Mouse (Mus musculus) stomach, embryonic 14.5 days (tissue): ENCODE results near the gene Hif3a. TPM values are rescaled to one million over a fixed set of nuclear protein-coding genes. Genes with fewer than 3 reads are reported as not detected.

Source experiments
- ATAC-seq: fragments of 200-750 bp; cut with Nextera tagmentation; 2 replicates; pipeline ENCODE4 v1.8.0; 2017; ENCODE audit warnings: low read depth, moderate TSS enrichment; ENCODE audit not compliant: insufficient number of reproducible peaks, insufficient read depth, low FRiP score
- H3K27ac ChIP-seq: fragments of 300-500 bp; sonication (generic); 2 replicates; pipeline ENCODE4 v1.5.1; 2014; ENCODE audit warnings: mild to moderate bottlenecking, low read length, moderate library complexity, mixed read lengths
- H3K27me3 ChIP-seq: fragments of 300-500 bp; sonication (generic); 2 replicates; pipeline ENCODE4 v1.6.1; 2014; ENCODE audit warnings: low read length, control low read depth, mixed read lengths; ENCODE audit not compliant: control insufficient read depth, insufficient read depth
- H3K36me3 ChIP-seq: fragments of 300-500 bp; sonication (generic); 2 replicates; pipeline ENCODE4 v1.6.1; 2014; ENCODE audit warnings: mild to moderate bottlenecking, control low read depth, low read length, moderate library complexity, mixed read lengths; ENCODE audit not compliant: control insufficient read depth, insufficient read depth
- H3K4me1 ChIP-seq: fragments of 300-500 bp; sonication (generic); 2 replicates; pipeline ENCODE4 v1.6.1; 2014; ENCODE audit warnings: low read length, control low read depth, mixed read lengths; ENCODE audit not compliant: control insufficient read depth, insufficient read depth
- H3K4me2 ChIP-seq: fragments of 300-500 bp; sonication (generic); replicated peaks from 2 replicates; pipeline ENCODE4 v1.6.1; 2014; ENCODE audit warnings: low read depth, low read length, control low read depth
- H3K4me3 ChIP-seq: fragments of 300-500 bp; sonication (generic); 2 replicates; pipeline ENCODE4 v1.5.1; 2014; ENCODE audit warnings: low read depth, low read length, control low read depth
- H3K9ac ChIP-seq: fragments of 300-500 bp; sonication (generic); replicated peaks from 2 replicates; pipeline ENCODE4 v1.6.1; 2014; ENCODE audit warnings: low read depth, mild to moderate bottlenecking, control low read depth, low read length, moderate library complexity, mixed read lengths
- H3K9me3 ChIP-seq: fragments of 300-500 bp; sonication (generic); 2 replicates; pipeline ENCODE4 v1.6.1; 2016; ENCODE audit warnings: low read depth, low read length, control low read depth; ENCODE audit not compliant: control insufficient read depth
- WGBS: fragments of 180-500 bp; shearing (Covaris S2); extraction: QIAGEN DNeasy Blood & Tissue Kit; methylation state at CpG from one replicate; pipeline ENCODE4 v1.1.7; 2014; 5-methylcytosine and 5-hydroxymethylcytosine counted together
- polyA plus RNA-seq: library from polyadenylated mRNA; unstranded; fragments of >200 nt; fragmentation: Nextera tagmentation; extraction: Ambion mirVana; gene quantifications from 2 replicates; pipeline ENCODE4 v1.2.1, GENCODE M21; 2014

Hif3a gene
- polyA plus RNA-seq, 1 experiment from 2014 or later: 46.0 TPM

GRCm38 (mm10) chr7:17024141-17024540 lies 38.1 kb downstream of the Hif3a start:
- Histone ChIP-seq H3K27ac (peak overlapping the region; percentile 71; the same call in 1 of the 2 replicates), H3K4me2 (no peak overlapping the region), H3K27me3 (no peaks in the 10 kb centered on the region), H3K9me3 (no peaks in the 10 kb centered on the region), H3K9ac (no peak overlapping the region), H3K4me1 (peaks cover 20% of the 10 kb centered on the region), H3K4me3 (no peak overlapping the region), H3K36me3 (peaks cover 30% of the 10 kb centered on the region)
- 90% methylated on average over 6 of the region's 6 CpGs for WGBS
- ATAC-seq: no peak

DNA sequence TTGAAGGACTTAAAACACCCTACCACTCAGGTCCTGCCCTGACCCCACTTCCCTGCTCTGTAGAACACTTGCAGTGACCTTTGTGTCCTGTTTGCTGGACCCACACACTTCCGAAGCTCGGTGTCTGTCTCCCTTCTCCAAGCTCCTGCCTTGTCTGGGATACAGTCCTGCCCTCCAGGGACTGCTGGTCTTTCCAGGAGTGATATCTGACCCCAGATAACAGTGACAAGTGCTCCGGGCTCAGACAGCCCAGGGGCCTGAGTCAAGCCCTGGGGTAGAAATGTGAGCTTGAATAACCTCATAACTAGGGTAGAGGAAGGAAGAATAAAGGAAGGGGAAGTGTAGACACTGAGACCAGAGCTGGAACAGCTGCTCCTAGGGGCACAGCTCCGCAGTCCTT lies 38.5 kb downstream of the Hif3a start:
- H3K27me3 ChIP-seq: no peaks in the 10 kb centered on the region
- no peak overlapping the region for H3K9ac ChIP-seq
- no peaks in the 10 kb centered on the region for H3K9me3 ChIP-seq
- H3K4me2 ChIP-seq: no peak overlapping the region
- peaks cover 34% of the 10 kb centered on the region for H3K36me3 ChIP-seq
- H3K27ac ChIP-seq: no peak overlapping the region; the same call in 1 of the 2 replicates
- 74% methylated on average over 4 of the region's 4 CpGs for WGBS
- H3K4me3 ChIP-seq: no peak overlapping the region
- peaks cover 20% of the 10 kb centered on the region for H3K4me1 ChIP-seq
- ATAC-seq: no peak

GRCm38 (mm10) chr7:17022176-17022575 lies 40.1 kb downstream of the Hif3a start:
- H3K9me3 ChIP-seq: no peaks in the 10 kb centered on the region
- no peak overlapping the region for H3K9ac ChIP-seq
- no peak overlapping the region for H3K27ac ChIP-seq
- peaks cover 34% of the 10 kb centered on the region for H3K36me3 ChIP-seq
- ATAC-seq: no peak
- WGBS: 96% methylated on average over 15 of the region's 15 CpGs
- H3K27me3 ChIP-seq: no peaks in the 10 kb centered on the region
- H3K4me3 ChIP-seq: no peak overlapping the region
- peaks cover 24% of the 10 kb centered on the region for H3K4me1 ChIP-seq
- no peak overlapping the region for H3K4me2 ChIP-seq

DNA sequence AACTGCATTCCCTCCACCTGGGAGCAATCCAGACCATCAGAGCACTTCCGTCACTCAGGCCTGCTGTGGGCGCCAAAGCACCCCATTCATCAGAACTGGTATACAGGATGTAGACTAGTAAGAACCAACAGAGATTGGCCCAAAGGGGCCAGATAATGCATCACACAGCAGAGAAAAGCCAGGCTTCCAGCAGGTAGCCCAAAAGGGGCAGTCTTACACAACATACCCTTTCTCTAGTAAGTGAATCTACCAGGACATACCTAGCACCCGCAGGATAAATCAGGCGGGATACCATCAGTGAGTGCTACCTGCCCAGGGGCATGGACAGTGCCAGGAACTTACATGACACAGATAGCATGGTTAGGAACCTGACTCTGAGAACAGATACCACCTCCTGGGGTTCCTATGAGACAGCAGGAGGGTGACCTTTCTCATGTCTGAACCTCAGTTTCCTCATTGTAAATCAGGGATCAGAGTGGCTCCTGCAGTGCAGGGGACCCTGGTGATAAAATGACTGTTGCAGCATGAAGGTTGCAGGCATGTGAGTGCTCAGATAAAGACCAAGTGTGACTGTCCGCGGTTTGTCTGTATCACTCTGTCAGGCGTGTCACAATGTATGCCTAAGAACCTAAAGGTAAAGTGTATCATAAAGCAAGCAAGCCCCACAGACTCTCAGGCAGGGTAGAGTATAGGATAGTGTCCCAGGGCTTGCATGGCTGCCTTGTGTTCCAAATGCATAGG lies 42.6 kb downstream of the Hif3a start:
- Histone ChIP-seq H3K4me3 (no peak overlapping the region), H3K4me2 (no peak overlapping the region), H3K9me3 (no peaks in the 10 kb centered on the region), H3K36me3 (peaks cover 45% of the 10 kb centered on the region), H3K27me3 (no peaks in the 10 kb centered on the region), H3K4me1 (peaks cover 4% of the 10 kb centered on the region; the same call in 1 of the 2 replicates), H3K27ac (no peak overlapping the region), H3K9ac (no peak overlapping the region)
- 84% methylated on average over 7 of the region's 7 CpGs for WGBS
- ATAC-seq: no peak

DNA sequence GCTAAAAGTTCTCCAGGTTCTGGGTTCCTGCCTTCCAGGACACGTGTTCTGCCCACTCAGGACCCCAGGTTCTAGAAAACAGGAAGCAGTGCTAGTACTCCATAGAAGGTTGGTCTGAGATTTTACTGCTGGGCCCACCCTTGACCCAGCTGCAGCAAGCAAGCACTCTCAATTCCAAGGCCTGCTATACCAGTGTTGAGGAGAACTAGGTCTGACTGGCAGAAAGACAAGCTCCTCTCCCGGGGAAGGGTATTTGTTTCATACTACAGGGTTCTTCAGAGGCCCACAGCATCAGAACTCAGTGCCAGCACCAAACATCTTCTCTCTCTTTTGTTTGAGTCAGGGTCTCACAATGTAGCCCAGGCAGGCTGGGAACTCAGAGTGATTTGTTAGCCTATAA lies 44.3 kb downstream of the Hif3a start:
- H3K4me2 ChIP-seq: no peak overlapping the region
- ATAC-seq: no peak
- no peaks in the 10 kb centered on the region for H3K9me3 ChIP-seq
- H3K4me1 ChIP-seq: peaks cover 4% of the 10 kb centered on the region; the same call in 1 of the 2 replicates
- peak overlapping the region; percentile 77; the same call in 1 of the 2 replicates for H3K27ac ChIP-seq
- WGBS: 84% methylated on average over 2 of the region's 2 CpGs
- no peaks in the 10 kb centered on the region for H3K27me3 ChIP-seq
- peaks cover 57% of the 10 kb centered on the region for H3K36me3 ChIP-seq
- H3K4me3 ChIP-seq: no peak overlapping the region
- no peak overlapping the region for H3K9ac ChIP-seq

GRCm38 (mm10) chr7:17017036-17017435 lies 45.2 kb downstream of the Hif3a start:
- peaks cover 58% of the 10 kb centered on the region for H3K36me3 ChIP-seq

GRCm38 (mm10) chr7:17015381-17015780 lies 46.8 kb downstream of the Hif3a start:
- H3K4me1 ChIP-seq: peaks cover 4% of the 10 kb centered on the region; the same call in 1 of the 2 replicates
- no peaks in the 10 kb centered on the region for H3K9me3 ChIP-seq
- H3K9ac ChIP-seq: no peak overlapping the region
- peaks cover 58% of the 10 kb centered on the region for H3K36me3 ChIP-seq
- no peak overlapping the region for H3K4me3 ChIP-seq
- no peak overlapping the region for H3K4me2 ChIP-seq
- H3K27ac ChIP-seq: no peak overlapping the region
- no peak for ATAC-seq
- 78% methylated on average over 6 of the region's 6 CpGs for WGBS
- no peaks in the 10 kb centered on the region for H3K27me3 ChIP-seq

More at GRCm38 (mm10) chr7:17017036-17017435, 45.2 kb downstream of the Hif3a start:
- 90% methylated on average over 1 of the region's 1 CpGs for WGBS
- peaks cover 4% of the 10 kb centered on the region; the same call in 1 of the 2 replicates for H3K4me1 ChIP-seq
- H3K4me3 ChIP-seq: no peak overlapping the region
- H3K9me3 ChIP-seq: no peaks in the 10 kb centered on the region
- H3K27ac ChIP-seq: peak overlapping the region; percentile 77; the same call in 1 of the 2 replicates
- H3K27me3 ChIP-seq: no peaks in the 10 kb centered on the region
- no peak overlapping the region for H3K4me2 ChIP-seq
- H3K9ac ChIP-seq: no peak overlapping the region
- peak; percentile 92 for ATAC-seq

DNA sequence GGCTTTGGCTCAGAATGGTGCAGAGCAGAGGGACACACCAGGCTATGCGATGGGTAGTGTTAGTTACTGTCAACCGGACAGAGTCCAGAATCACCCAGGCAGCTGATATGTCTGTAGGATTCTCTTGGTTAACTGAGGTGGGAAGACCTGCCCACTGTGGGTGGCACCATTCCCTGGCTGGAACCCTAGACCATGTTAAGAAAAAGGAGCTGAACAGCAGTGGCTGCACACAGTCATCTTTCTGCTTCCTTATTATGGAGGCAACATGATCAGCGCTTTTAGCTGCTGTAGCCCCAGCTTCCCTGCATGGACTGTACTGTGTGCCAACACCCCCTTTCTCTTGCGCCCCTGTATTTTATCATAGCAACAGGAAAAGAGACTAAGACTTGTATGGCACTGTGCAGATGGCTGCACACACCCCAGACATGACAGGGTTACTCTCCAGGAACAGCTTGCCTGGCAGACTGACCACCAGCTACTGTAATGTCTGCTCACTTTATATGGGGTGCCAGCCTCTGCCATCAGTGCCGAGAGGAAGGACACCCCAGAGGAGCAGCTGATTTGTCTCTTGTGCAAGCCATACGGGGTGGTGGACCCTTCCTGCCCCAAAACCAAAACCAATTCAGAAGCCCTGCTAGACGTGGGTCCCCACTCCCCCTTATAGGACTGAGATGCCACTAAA lies 50.2 kb downstream of the Hif3a start:
- Histone ChIP-seq H3K36me3 (peaks cover 77% of the 10 kb centered on the region), H3K27me3 (no peaks in the 10 kb centered on the region), H3K9me3 (no peaks in the 10 kb centered on the region), H3K4me1 (no peaks in the 10 kb centered on the region), H3K27ac (no peak overlapping the region), H3K4me3 (no peak overlapping the region), H3K9ac (no peak overlapping the region), H3K4me2 (no peak overlapping the region)
- ATAC-seq: no peak
- WGBS: 95% methylated on average over 7 of the region's 7 CpGs
